Mouse (Mus musculus) heart, adult 2 months (tissue): ENCODE measurements around the gene Taf8. TPM values are rescaled to one million over a fixed set of nuclear protein-coding genes. Genes with fewer than 3 reads are reported as not detected.

Experiments used
- DNase-seq, 2 experiments: peaks; one replicate each; pipeline ENCODE4 v3.0.0; 2021
- H3K27ac ChIP-seq: fragments of 200-600 bp; 2 replicates; pipeline ENCODE4 v1.8.1; 2022
- H3K27me3 ChIP-seq: fragments of 200-500 bp; 2 replicates; pipeline ENCODE4 v1.6.1; 2012; ENCODE audit warnings: mild to moderate bottlenecking, low read length, inconsistent platforms, mixed read lengths; ENCODE audit not compliant: control insufficient read depth, insufficient read depth
- H3K36me3 ChIP-seq: fragments of 200-500 bp; 2 replicates; pipeline ENCODE4 v1.6.1; 2012; ENCODE audit warnings: low read length, inconsistent platforms; ENCODE audit not compliant: control insufficient read depth, insufficient read depth
- H3K4me1 ChIP-seq: fragments of 200-500 bp; 2 replicates; pipeline ENCODE4 v1.6.1; 2011; ENCODE audit warnings: low read length; ENCODE audit not compliant: control insufficient read depth, insufficient read depth
- H3K4me3 ChIP-seq: fragments of 200-600 bp; 2 replicates; pipeline ENCODE4 v1.8.1; 2022
- H3K79me2 ChIP-seq: fragments of 200-500 bp; replicated peaks from 2 replicates; pipeline ENCODE4 v1.6.1; 2012; ENCODE audit warnings: mild to moderate bottlenecking, inconsistent platforms, low read length, moderate library complexity, mixed read lengths; ENCODE audit not compliant: control insufficient read depth, insufficient read depth
- H3K9ac ChIP-seq: fragments of 200-500 bp; 2 replicates; pipeline ENCODE4 v1.6.1; 2012; ENCODE audit warnings: low read depth, mild to moderate bottlenecking, control low read depth, inconsistent platforms, low read length, mixed read lengths
- CTCF ChIP-seq: fragments of 200-600 bp; IDR thresholded peaks from 2 replicates; pipeline ENCODE4 v1.8.1; 2022; ENCODE audit warnings: antibody characterized with exemption, mild to moderate bottlenecking, moderate library complexity
- EP300 ChIP-seq: fragments of 200-500 bp; IDR thresholded peaks from 2 replicates; pipeline ENCODE4 v1.6.1; 2011; ENCODE audit warnings: low read depth, low read length, control low read depth; ENCODE audit not compliant: insufficient read depth
- POLR2A ChIP-seq: fragments of 200-500 bp; IDR thresholded peaks from 2 replicates; pipeline ENCODE4 v1.6.1; 2011; ENCODE audit warnings: mild to moderate bottlenecking, low read depth, low read length, control low read depth; ENCODE audit not compliant: insufficient read depth
- WGBS: fragments of 180-500 bp; shearing (Covaris S2); methylation state at CpG from one replicate; pipeline ENCODE4 v1.1.7; 2018; 5-methylcytosine and 5-hydroxymethylcytosine counted together
- intact Hi-C: fragments of 180-260 bp; cut with DNase I; formaldehyde crosslinking; loops from one replicate; pipeline ENCODE4 v1.15.1; 2025
- polyA plus RNA-seq: library from polyadenylated mRNA; depleted of rRNA; stranded (reverse); fragments of >200 nt; gene quantifications from 2 replicates; pipeline ENCODE4 v1.2.3, GENCODE M21; 2012
- total RNA-seq, 2 experiments: library from RNA; stranded (reverse); gene quantifications; 2 replicates each; pipeline ENCODE4 v1.2.3; 2021

Taf8 gene
- total and polyA plus RNA-seq, 3 experiments: 10.8 to 14.2 (median 12.5) TPM

- 81% methylated on average over 4 of the region's 4 CpGs for WGBS
- no peak for TF ChIP-seq POLR2A
- TF ChIP-seq CTCF: no peak
- no peak for TF ChIP-seq EP300
- H3K79me2 ChIP-seq: no peaks in the 10 kb centered on the region
Observed at GRCm38 (mm10) chr17:47475181-47475580, 26.9 kb downstream of the Taf8 start.

GRCm38 (mm10) chr17:47474250-47474649, 27.8 kb downstream of the Taf8 start:
- H3K27me3 ChIP-seq: no peaks in the 10 kb centered on the region
- H3K36me3 ChIP-seq: no peaks in the 10 kb centered on the region
- no peak for DNase-seq
- H3K9ac ChIP-seq: no peak overlapping the region
- TF ChIP-seq EP300 (no peak), CTCF (no peak), POLR2A (no peak)
- intact Hi-C loops: no loop called here
- 71% methylated on average over 4 of the region's 4 CpGs for WGBS
- no peak overlapping the region for H3K27ac ChIP-seq
- no peaks in the 10 kb centered on the region for H3K79me2 ChIP-seq
- H3K4me1 ChIP-seq: no peaks in the 10 kb centered on the region
- H3K4me3 ChIP-seq: no peak overlapping the region

More at GRCm38 (mm10) chr17:47475181-47475580, 26.9 kb downstream of the Taf8 start:
- DNase-seq: no peak
- no peak overlapping the region for H3K4me3 ChIP-seq
- H3K27ac ChIP-seq: no peak overlapping the region
- intact Hi-C loops: no loop called here
- H3K4me1 ChIP-seq: no peaks in the 10 kb centered on the region
- H3K36me3 ChIP-seq: no peaks in the 10 kb centered on the region
- H3K9ac ChIP-seq: no peak overlapping the region
- no peaks in the 10 kb centered on the region for H3K27me3 ChIP-seq

- intact Hi-C loops: loop anchor here (1.0 kb wide), 1 partner anchor 203 kb away; no protein-coding TSS in a partner anchor
- Histone ChIP-seq H3K27ac (no peak overlapping the region), H3K4me1 (no peaks in the 10 kb centered on the region), H3K4me3 (no peak overlapping the region), H3K27me3 (peaks cover under 1% of the 10 kb centered on the region; the same call in 1 of the 2 replicates), H3K36me3 (no peaks in the 10 kb centered on the region), H3K9ac (no peak overlapping the region), H3K79me2 (no peaks in the 10 kb centered on the region)
- peak; percentile 52 to 78 for DNase-seq
- TF ChIP-seq EP300 (no peak), POLR2A (no peak), CTCF (peak; percentile 94)
- WGBS: 18% methylated on average over 8 of the region's 8 CpGs
Observed at GRCm38 (mm10) chr17:47473434-47473974, 28.6 kb downstream of the Taf8 start.

GRCm38 (mm10) chr17:47472435-47473350, 29.4 kb downstream of the Taf8 start:
- DNase-seq: no peak
- intact Hi-C loops: loop anchor here (1.0 kb wide), 1 partner anchor 204 kb away; no protein-coding TSS in a partner anchor
- no peaks in the 10 kb centered on the region for H3K79me2 ChIP-seq
- H3K27me3 ChIP-seq: peaks cover 2% of the 10 kb centered on the region; the same call in 1 of the 2 replicates
- no peak overlapping the region for H3K9ac ChIP-seq
- H3K27ac ChIP-seq: no peak overlapping the region
- H3K4me3 ChIP-seq: no peak overlapping the region
- no peaks in the 10 kb centered on the region for H3K4me1 ChIP-seq
- TF ChIP-seq POLR2A: no peak
- no peak for TF ChIP-seq CTCF
- no peak for TF ChIP-seq EP300
- WGBS: 36% methylated on average over 15 of the region's 15 CpGs
- H3K36me3 ChIP-seq: no peaks in the 10 kb centered on the region

- Histone ChIP-seq H3K36me3 (no peaks in the 10 kb centered on the region), H3K4me1 (no peaks in the 10 kb centered on the region), H3K4me3 (no peak overlapping the region), H3K9ac (no peak overlapping the region), H3K27ac (no peak overlapping the region), H3K27me3 (peaks cover 2% of the 10 kb centered on the region; the same call in 1 of the 2 replicates), H3K79me2 (no peaks in the 10 kb centered on the region)
- TF ChIP-seq EP300: no peak
- TF ChIP-seq POLR2A: no peak
- WGBS: 64% methylated on average over 5 of the region's 5 CpGs
- intact Hi-C loops: no loop called here
- no peak for DNase-seq
Observed at GRCm38 (mm10) chr17:47470686-47471085, 31.4 kb downstream of the Taf8 start.

GRCm38 (mm10) chr17:47470121-47470520, 32.0 kb downstream of the Taf8 start:
- H3K4me1 ChIP-seq: no peaks in the 10 kb centered on the region
- H3K4me3 ChIP-seq: no peak overlapping the region
- intact Hi-C loops: no loop called here
- peaks cover 2% of the 10 kb centered on the region; the same call in 1 of the 2 replicates for H3K27me3 ChIP-seq
- no peak overlapping the region for H3K9ac ChIP-seq
- 84% methylated on average over 4 of the region's 4 CpGs for WGBS
- TF ChIP-seq POLR2A: no peak
- no peak for TF ChIP-seq CTCF
- no peak for TF ChIP-seq EP300
- no peak overlapping the region for H3K27ac ChIP-seq
- H3K36me3 ChIP-seq: no peaks in the 10 kb centered on the region
- DNase-seq: no peak
- no peaks in the 10 kb centered on the region for H3K79me2 ChIP-seq
